12 mouse cellular contexts compared by ENCODE assay signal in genomic region chr7:12017829-12018228, GRCm38 (mm10). TPM values are rescaled to one million over a fixed set of nuclear protein-coding genes. Genes with fewer than 3 reads are reported as not detected.
"Had no signal": no experiment of that assay in that cellular context is flagged by ENCODE, and none has a peak within 500 bp of the region (broad histone marks: within the 10 kb centered on the region; RNA-seq: fewer than 3 reads in every experiment).

No protein-coding gene starts in this region.

RNA-seq across cellular contexts. Expression of gene Vmn1r77, which starts 18.7 kb away (rescaled TPM):
- polyA plus RNA-seq: intestine, postnatal 0 days; kidney, adult 2 months; kidney, embryonic 14.5 days; limb, embryonic 12.5 days; liver, embryonic 11.5 days; liver, embryonic 15.5 days; lung, embryonic 15.5 days; midbrain, embryonic 15.5 days; neural tube, embryonic 13.5 days; stomach, embryonic 15.5 days; testis, adult 2 months; thymus, adult 2 months had no signal
